Mouse (Mus musculus) testis, adult 2 months (tissue): ENCODE measurements at regions not wholly inside any gene's neighbourhood (a gene's known extent, or its start where the extent isn't known, plus 50 kb on each side); places are given as distances from the start of the nearest gene placed in this dataset.

Experiments
- H3K27ac ChIP-seq: fragments of 200-500 bp; 2 replicates; pipeline ENCODE4 v1.5.1; 2012; ENCODE audit warnings: low read depth, low read length; ENCODE audit not compliant: control insufficient read depth, insufficient read depth
- H3K27me3 ChIP-seq: fragments of 200-500 bp; 2 replicates; pipeline ENCODE4 v1.6.1; 2012; ENCODE audit warnings: mild to moderate bottlenecking, low read length, moderate library complexity; ENCODE audit not compliant: control insufficient read depth, insufficient read depth
- H3K36me3 ChIP-seq: fragments of 200-500 bp; 2 replicates; pipeline ENCODE4 v1.6.1; 2012; ENCODE audit warnings: mild to moderate bottlenecking, low read length; ENCODE audit not compliant: control insufficient read depth, insufficient read depth
- H3K4me1 ChIP-seq: fragments of 200-500 bp; 2 replicates; pipeline ENCODE4 v1.6.1; 2012; ENCODE audit warnings: low read length; ENCODE audit not compliant: control insufficient read depth, insufficient read depth
- H3K4me3 ChIP-seq: fragments of 200-500 bp; 2 replicates; pipeline ENCODE4 v1.5.1; 2012; ENCODE audit warnings: low read depth, mild to moderate bottlenecking, low read length, moderate library complexity, mixed read lengths; ENCODE audit not compliant: control insufficient read depth
- CTCF ChIP-seq: fragments of 200-500 bp; IDR thresholded peaks from 2 replicates; pipeline ENCODE4 v1.5.1; 2012; ENCODE audit warnings: low read depth, mild to moderate bottlenecking, inconsistent platforms, low read length, moderate library complexity; ENCODE audit not compliant: control insufficient read depth, insufficient read depth, insufficient replicate concordance
- POLR2A ChIP-seq: fragments of 200-500 bp; IDR thresholded peaks from 2 replicates; pipeline ENCODE4 v1.6.1; 2012; ENCODE audit warnings: low read depth, mild to moderate bottlenecking, inconsistent platforms, low read length, moderate library complexity; ENCODE audit not compliant: control insufficient read depth

- TF ChIP-seq CTCF (no peak), POLR2A (no peak)
- Histone ChIP-seq H3K27me3 (no peaks in the 10 kb centered on the region), H3K36me3 (no peaks in the 10 kb centered on the region), H3K4me1 (peaks cover 8% of the 10 kb centered on the region), H3K4me3 (no peak overlapping the region), H3K27ac (no peak overlapping the region)
These were observed 213.7 kb downstream of the Hs3st3b1 start for GRCm38 (mm10) chr11:63708412-63708811.

DNA sequence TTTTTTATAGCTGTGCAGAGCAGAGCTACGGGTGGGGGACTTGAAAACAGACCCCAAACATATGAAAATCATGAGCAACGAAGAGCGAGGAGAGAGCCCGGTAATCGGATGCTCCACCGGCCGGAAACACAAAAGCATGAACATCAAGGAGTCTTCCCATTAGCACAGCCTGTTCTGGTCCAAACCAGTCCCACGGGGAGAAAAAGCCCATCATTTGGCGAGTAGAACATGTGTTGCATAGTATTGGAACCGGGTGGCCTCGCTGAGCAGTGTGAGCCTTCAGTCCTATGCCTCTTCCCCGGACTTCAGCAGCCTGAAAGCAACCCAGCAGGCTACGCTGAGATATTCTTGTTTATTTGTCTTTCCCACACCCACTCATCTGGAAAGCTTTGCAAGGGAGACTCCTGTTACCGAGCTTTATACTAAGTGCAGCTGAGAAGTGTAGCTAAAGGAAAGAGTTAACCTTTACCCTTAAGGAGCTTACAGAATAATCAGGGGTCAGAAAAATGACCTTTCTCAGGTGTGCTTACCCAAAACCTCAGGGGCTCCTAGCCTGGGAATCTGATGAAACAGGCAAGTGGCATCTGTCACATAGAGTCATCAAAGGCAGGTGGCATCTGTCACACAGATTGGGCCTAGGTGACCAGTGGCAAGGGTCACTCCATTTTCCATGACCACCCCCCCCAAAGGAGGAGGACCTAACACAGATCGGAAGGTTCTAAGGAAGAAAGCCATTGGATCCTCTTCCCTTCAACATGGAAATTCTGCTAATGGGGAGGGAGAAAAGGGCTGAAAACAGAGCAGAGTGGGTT lies 209.8 kb downstream of the Hs3st3b1 start:
- TF ChIP-seq CTCF (no peak), POLR2A (no peak)
- no peak overlapping the region for H3K27ac ChIP-seq
- H3K4me3 ChIP-seq, result peak overlapping the region; percentile 16; the same call in 1 of the 2 replicates
- no peaks in the 10 kb centered on the region for H3K27me3 ChIP-seq
- H3K36me3 ChIP-seq, result no peaks in the 10 kb centered on the region
- peaks cover 8% of the 10 kb centered on the region for H3K4me1 ChIP-seq

- Histone ChIP-seq H3K27me3 (no peaks in the 10 kb centered on the region), H3K36me3 (no peaks in the 10 kb centered on the region), H3K27ac (no peak overlapping the region), H3K4me3 (no peak overlapping the region), H3K4me1 (no peaks in the 10 kb centered on the region)
- TF ChIP-seq POLR2A, result no peak
- TF ChIP-seq CTCF, result no peak
These were observed 199.8 kb downstream of the Hs3st3b1 start for GRCm38 (mm10) chr11:63722261-63722660.

DNA sequence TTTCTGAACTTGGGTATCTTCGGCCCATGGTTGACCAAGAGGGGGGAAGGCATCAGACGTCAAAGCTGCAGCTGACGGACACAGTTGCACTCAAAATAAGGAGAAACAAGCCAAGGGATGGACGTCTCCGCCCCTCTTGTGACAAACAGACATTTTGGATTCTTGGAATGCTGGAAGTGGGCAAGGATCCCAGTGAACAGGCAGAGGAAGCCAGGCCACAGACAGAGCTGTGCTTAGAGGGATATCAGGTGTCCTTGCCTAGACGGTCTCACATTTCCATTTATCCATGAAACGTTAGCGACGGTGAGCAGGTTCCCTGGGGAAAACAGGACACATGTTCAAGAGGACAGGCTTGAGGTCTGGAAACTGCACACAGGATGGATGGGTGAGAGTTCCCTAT lies 191.2 kb downstream of the Hs3st3b1 start:
- H3K27ac ChIP-seq, result no peak overlapping the region
- TF ChIP-seq CTCF, result no peak
- no peak for TF ChIP-seq POLR2A

GRCm38 (mm10) chr11:63753260-63753659 lies 168.8 kb downstream of the Hs3st3b1 start:
- no peak overlapping the region for H3K27ac ChIP-seq
- H3K4me3 ChIP-seq, result no peak overlapping the region
- H3K4me1 ChIP-seq, result no peaks in the 10 kb centered on the region
- H3K27me3 ChIP-seq, result no peaks in the 10 kb centered on the region
- no peaks in the 10 kb centered on the region for H3K36me3 ChIP-seq
- TF ChIP-seq CTCF, result no peak
- TF ChIP-seq POLR2A, result no peak

More for the DNA sequence above, 191.2 kb downstream of the Hs3st3b1 start:
- Histone ChIP-seq H3K4me1 (no peaks in the 10 kb centered on the region), H3K27me3 (no peaks in the 10 kb centered on the region), H3K36me3 (no peaks in the 10 kb centered on the region), H3K4me3 (no peak overlapping the region)

- TF ChIP-seq POLR2A, result no peak
- no peak for TF ChIP-seq CTCF
- Histone ChIP-seq H3K36me3 (no peaks in the 10 kb centered on the region), H3K4me3 (no peak overlapping the region), H3K27ac (no peak overlapping the region), H3K27me3 (no peaks in the 10 kb centered on the region), H3K4me1 (no peaks in the 10 kb centered on the region)
These were observed 167.3 kb downstream of the Hs3st3b1 start for GRCm38 (mm10) chr11:63754826-63755225.

DNA sequence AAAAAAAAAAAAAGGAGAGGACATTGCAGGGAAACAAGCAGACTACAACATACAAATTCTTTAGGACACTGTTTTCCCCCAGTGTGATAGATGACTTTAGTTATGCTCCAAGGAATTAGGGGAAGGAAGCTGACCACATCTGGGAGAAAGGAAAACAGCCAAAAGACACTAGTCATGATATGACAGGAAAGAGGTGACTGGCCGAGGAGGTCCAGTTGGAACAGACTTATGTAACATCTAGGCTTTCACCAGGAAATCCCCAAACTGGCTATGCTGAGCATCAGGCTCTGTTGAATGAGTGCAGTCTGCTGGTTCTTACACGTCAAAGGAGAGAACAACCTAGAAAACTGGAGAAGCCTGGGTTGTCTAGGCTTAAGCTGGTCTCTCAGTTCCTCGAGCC lies 163.8 kb downstream of the Hs3st3b1 start:
- no peak for TF ChIP-seq CTCF
- H3K27me3 ChIP-seq, result no peaks in the 10 kb centered on the region
- no peak overlapping the region for H3K4me3 ChIP-seq
- H3K4me1 ChIP-seq, result no peaks in the 10 kb centered on the region
- H3K36me3 ChIP-seq, result no peaks in the 10 kb centered on the region
- no peak overlapping the region for H3K27ac ChIP-seq

DNA sequence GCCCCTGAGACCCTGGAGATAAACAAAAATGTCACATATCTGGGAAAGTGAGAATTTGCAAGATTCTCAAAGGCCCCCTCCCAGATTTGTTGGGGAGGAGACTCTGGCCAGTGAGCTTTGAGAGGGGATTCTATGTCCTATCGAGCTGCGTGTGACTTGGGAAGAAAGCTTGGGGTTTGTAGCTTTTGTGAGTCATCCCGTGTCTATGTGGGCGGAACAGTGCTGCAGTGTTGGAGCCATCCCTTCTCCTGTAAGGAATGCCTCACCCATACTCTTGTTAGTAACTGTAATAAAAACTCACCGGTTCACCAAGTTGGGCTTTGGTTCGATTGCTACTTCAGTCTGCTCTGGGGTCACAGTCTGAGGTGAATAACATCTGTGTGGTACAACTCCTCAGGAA lies 160.5 kb downstream of the Hs3st3b1 start:
- Histone ChIP-seq H3K36me3 (no peaks in the 10 kb centered on the region), H3K4me1 (no peaks in the 10 kb centered on the region), H3K27me3 (no peaks in the 10 kb centered on the region), H3K27ac (no peak overlapping the region), H3K4me3 (no peak overlapping the region)
- no peak for TF ChIP-seq CTCF
- no peak for TF ChIP-seq POLR2A
